Mouse (Mus musculus) E14TG2a.4 (cell line): ENCODE data around the gene Nnmt.

ENCODE experiments used
- CTCF ChIP-seq: conservative IDR thresholded peaks from 2 replicates; pipeline ENCODE4 v1.5.1; 2014; ENCODE audit warnings: low read length
- NANOG ChIP-seq: IDR thresholded peaks from 2 replicates; pipeline ENCODE4 v1.6.1; 2014; ENCODE audit warnings: borderline replicate concordance, low read length, mixed read lengths
- POU5F1 ChIP-seq: IDR thresholded peaks from 2 replicates; pipeline ENCODE4 v1.6.1; 2014; ENCODE audit warnings: low read length, borderline replicate concordance

DNA sequence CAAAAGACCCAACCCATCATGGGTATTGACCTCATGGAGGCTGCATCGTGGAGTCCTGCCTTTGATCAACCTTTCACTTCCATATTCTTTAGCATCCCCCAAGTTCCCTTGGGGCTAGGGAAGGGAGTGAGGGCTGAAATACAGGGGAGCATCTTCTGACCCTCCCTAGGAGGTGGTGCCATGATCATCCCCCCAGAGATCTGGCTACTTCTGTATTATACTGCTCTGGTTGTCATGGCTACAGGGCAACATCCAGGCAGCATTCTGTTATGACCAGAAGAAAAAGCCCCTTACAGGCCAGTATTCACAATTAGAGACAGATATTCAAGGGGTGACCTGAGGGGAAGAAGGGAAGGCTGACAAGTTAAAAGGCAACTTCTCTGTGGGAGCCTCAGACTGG lies 14.3 kb upstream of the Nnmt start:
- no peak for TF ChIP-seq CTCF
- TF ChIP-seq POU5F1, result no peak
- no peak for TF ChIP-seq NANOG
